Mouse (Mus musculus): ENCODE measurements around the gene Plod1. TPM values are rescaled to one million over a fixed set of nuclear protein-coding genes. Genes with fewer than 3 reads are reported as not detected.

Gene Plod1
- polyA plus RNA-seq, 1 experiment from 2014 or later: 40.9 TPM

DNA sequence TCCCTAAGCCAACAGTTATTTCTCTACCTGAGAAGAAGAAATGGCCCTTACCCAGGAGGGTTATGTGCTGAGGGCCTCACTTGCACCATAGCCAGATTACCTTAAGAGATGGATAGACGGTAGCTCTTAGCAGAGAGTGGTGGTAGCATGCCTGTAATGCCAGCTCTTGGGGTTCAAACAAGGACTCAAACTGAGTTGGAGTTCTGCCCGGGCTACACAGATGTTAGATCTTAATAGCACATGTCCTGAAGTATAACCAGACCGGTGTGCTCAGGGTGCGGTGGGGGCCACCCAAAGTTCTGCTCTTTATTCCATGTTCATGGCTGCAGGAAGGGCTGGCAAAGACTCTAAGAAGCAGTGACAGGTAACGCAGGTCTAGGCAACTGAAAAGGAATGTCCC is 27.1 kb downstream of the Plod1 start:
- Histone ChIP-seq H3K27me3 (ENCODE audit: control insufficient read depth, insufficient read depth, low read length) (no peaks in the 10 kb centered on the region), H3K36me3 (ENCODE audit: control insufficient read depth, insufficient read depth, low read length) (peaks cover 5% of the 10 kb centered on the region), H3K9ac (ENCODE audit: low read length) (no peak overlapping the region), H3K4me1 (ENCODE audit: control insufficient read depth, insufficient read depth, low read length) (peaks cover 3% of the 10 kb centered on the region; the same call in 1 of the 2 replicates), H3K4me2 (ENCODE audit: low read depth, severe bottlenecking) (no peak overlapping the region), H3K4me3 (ENCODE audit: low read depth, low read length) (no peak overlapping the region), H3K27ac (replicated peaks; ENCODE audit: low read depth, low read length) (no peak overlapping the region), H3K9me3 (ENCODE audit: control insufficient read depth, low read length) (no peaks in the 10 kb centered on the region)
- DNase-seq (ENCODE audit: low spot score) (no peak), ATAC-seq (ENCODE audit: insufficient number of reproducible peaks, low FRiP score, low TSS enrichment, low read depth) (no peak)
- 92% methylated on average over 5 of the region's 5 CpGs for WGBS

DNA sequence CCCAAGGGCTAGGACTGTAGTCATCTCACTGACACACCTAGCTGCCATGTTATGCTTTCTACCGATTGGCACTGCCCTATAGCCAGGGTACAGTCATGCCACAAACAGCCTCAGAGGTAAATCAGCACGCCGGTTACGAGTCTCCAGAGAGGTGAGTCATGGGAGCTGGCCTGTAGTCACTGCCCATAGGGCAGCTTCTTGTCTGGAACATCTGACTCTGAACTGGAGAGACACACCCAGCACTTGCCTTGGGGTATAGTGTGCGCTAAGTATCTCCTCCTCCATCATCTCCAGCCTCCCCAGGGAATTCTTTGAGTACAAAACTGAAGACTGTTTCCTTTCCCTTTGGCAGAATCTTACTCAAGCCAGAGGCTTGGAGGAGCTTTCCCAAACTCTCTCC is 30.3 kb downstream of the Plod1 start:
- H3K4me1 ChIP-seq (ENCODE audit: control insufficient read depth, insufficient read depth, low read length): peaks cover 7% of the 10 kb centered on the region; the same call in 1 of the 2 replicates
- WGBS: 78% methylated on average over 5 of the region's 5 CpGs
- H3K27me3 ChIP-seq (ENCODE audit: control insufficient read depth, insufficient read depth, low read length): no peaks in the 10 kb centered on the region
- no peak overlapping the region for H3K4me2 ChIP-seq (ENCODE audit: low read depth, severe bottlenecking)
- H3K4me3 ChIP-seq (ENCODE audit: low read depth, low read length): no peak overlapping the region
- DNase-seq (ENCODE audit: low spot score) (no peak), ATAC-seq (ENCODE audit: insufficient number of reproducible peaks, low FRiP score, low TSS enrichment, low read depth) (no peak)
- no peaks in the 10 kb centered on the region for H3K9me3 ChIP-seq (ENCODE audit: control insufficient read depth, low read length)
- no peak overlapping the region for H3K27ac ChIP-seq (replicated peaks; ENCODE audit: low read depth, low read length)
- H3K36me3 ChIP-seq (ENCODE audit: control insufficient read depth, insufficient read depth, low read length): no peaks in the 10 kb centered on the region
- no peak overlapping the region for H3K9ac ChIP-seq (ENCODE audit: low read length)

DNA sequence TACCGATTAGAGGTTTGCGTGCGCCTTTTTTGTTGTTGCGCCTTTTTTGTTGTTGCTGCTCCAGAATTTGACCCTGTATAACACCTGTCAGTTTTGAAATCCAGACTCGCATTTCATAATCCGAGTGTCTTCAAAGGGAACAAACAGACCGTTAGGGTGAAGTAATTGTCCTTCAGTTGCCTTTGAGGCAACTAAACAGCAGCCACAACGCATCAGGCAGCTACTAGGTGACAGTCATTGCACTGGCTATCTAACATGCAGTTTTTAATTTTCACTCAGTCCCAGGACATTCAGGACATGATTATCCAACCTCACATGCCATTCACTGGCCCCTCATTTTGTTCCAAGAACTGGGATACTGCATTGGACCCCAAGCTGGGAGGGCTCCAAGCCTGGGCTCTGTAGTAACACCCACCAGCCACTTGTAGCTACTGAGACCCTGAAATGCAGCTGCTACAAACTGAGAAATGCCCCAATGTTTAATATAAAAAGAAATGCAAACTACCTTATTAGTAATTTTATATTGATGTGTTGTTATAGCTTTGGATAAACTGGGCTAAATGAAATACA is 31.4 kb downstream of the Plod1 start:
- Histone ChIP-seq H3K4me1 (ENCODE audit: control insufficient read depth, insufficient read depth, low read length) (peaks cover 7% of the 10 kb centered on the region; the same call in 1 of the 2 replicates), H3K4me3 (ENCODE audit: low read depth, low read length) (peak overlapping the region; percentile 92), H3K4me2 (ENCODE audit: low read depth, severe bottlenecking) (peak overlapping the region; percentile 54), H3K27ac (replicated peaks; ENCODE audit: low read depth, low read length) (no peak overlapping the region), H3K9ac (ENCODE audit: low read length) (no peak overlapping the region; the same call in 1 of the 2 replicates), H3K27me3 (ENCODE audit: control insufficient read depth, insufficient read depth, low read length) (no peaks in the 10 kb centered on the region), H3K36me3 (ENCODE audit: control insufficient read depth, insufficient read depth, low read length) (no peaks in the 10 kb centered on the region), H3K9me3 (ENCODE audit: control insufficient read depth, low read length) (no peaks in the 10 kb centered on the region)
- no peak for ATAC-seq (ENCODE audit: insufficient number of reproducible peaks, low FRiP score, low TSS enrichment, low read depth)
- 3% methylated on average over 8 of the region's 8 CpGs for WGBS
- DNase-seq (ENCODE audit: low spot score): no peak

DNA sequence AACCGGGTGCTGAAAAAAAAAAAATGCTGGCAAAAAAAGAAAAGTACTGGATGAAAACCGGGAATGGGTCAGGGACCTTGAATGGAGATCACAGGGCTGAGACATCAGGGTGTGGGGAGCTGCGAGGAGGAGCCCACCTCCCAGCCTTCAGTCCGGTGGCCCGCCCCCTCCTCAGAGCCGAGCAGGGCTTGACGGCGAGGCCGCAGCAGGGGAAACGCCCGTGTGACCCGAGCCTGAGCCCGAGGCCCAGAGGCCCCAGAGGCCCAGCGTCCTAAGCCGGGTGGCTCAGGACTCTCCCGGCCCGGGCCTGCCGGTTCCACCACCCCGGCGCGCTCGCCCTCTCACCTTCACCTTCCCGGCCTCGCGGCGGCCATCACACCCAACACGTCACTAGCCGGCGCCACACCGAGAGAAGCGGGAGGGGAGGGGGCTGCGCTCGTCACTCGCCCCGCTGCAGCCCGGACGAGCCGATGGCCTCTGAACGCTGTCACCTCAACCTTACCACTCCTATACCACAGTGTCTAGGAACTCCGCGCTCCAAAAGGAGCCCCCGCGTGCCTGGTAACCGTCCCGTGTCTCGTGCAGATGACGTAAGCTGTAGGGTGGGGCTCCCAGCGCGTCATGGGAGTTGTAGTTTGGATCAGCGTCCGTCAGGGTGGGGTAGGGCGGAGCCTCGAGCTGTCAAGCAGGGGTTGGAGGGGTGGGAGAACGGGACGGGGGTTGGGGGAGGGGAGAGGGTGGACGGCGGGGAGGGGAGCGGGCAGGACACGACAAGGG is 32.1 kb downstream of the Plod1 start, which contains the start of gene Mfn2:
Gene Mfn2, minus strand, starts transcription at position 392 of the 777 bp plus-strand sequence.
- ATAC-seq (ENCODE audit: insufficient number of reproducible peaks, low FRiP score, low TSS enrichment, low read depth) (peak; percentile 93), DNase-seq (ENCODE audit: low spot score) (peak; percentile 91)
- WGBS: under 1% methylated on average over 56 of the region's 59 CpGs
- H3K27ac ChIP-seq (replicated peaks; ENCODE audit: low read depth, low read length): no peak within 1 kb of the TSS
- peak within 1 kb of the TSS; percentile 92 for H3K4me3 ChIP-seq (ENCODE audit: low read depth, low read length)
- H3K9me3 ChIP-seq (ENCODE audit: control insufficient read depth, low read length): no peaks in the 10 kb centered on the region
- H3K9ac ChIP-seq (ENCODE audit: low read length): peak within 1 kb of the TSS; percentile 63
- no peaks in the 10 kb centered on the region for H3K27me3 ChIP-seq (ENCODE audit: control insufficient read depth, insufficient read depth, low read length)
- peaks cover 7% of the 10 kb centered on the region; the same call in 1 of the 2 replicates for H3K4me1 ChIP-seq (ENCODE audit: control insufficient read depth, insufficient read depth, low read length)
- H3K36me3 ChIP-seq (ENCODE audit: control insufficient read depth, insufficient read depth, low read length): no peaks in the 10 kb centered on the region
- H3K4me2 ChIP-seq (ENCODE audit: low read depth, severe bottlenecking): peak within 1 kb of the TSS; percentile 54

DNA sequence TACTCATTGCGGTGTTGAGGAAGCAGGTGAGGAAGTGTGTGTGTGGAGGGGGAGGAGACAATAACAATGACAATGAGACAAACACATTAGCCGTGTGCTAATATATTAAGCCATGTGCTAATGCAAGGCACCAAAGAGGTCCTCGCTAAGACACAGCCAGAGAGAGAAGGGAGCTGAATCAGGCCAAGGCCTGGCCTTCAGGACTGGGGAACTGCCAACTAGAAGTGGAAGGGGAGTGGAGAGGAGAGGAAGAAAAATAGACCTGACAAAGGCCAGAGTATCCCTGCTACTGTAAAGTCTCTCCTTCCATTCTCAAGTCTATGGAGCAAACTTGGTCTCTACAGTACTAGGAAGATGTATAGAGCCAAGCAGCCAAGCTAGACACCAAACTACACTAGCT is 33.0 kb downstream of the Plod1 start:
- DNase-seq (ENCODE audit: low spot score) (no peak), ATAC-seq (ENCODE audit: insufficient number of reproducible peaks, low FRiP score, low TSS enrichment, low read depth) (no peak)
- 90% methylated on average over 3 of the region's 3 CpGs for WGBS
- H3K27ac ChIP-seq (replicated peaks; ENCODE audit: low read depth, low read length): no peak overlapping the region
- no peaks in the 10 kb centered on the region; the same call in 1 of the 2 replicates for H3K36me3 ChIP-seq (ENCODE audit: control insufficient read depth, insufficient read depth, low read length)
- no peak overlapping the region for H3K9ac ChIP-seq (ENCODE audit: low read length)
- peak overlapping the region; percentile 92 for H3K4me3 ChIP-seq (ENCODE audit: low read depth, low read length)
- no peaks in the 10 kb centered on the region for H3K9me3 ChIP-seq (ENCODE audit: control insufficient read depth, low read length)
- H3K4me2 ChIP-seq (ENCODE audit: low read depth, severe bottlenecking): peak overlapping the region; percentile 48
- H3K4me1 ChIP-seq (ENCODE audit: control insufficient read depth, insufficient read depth, low read length): peaks cover 7% of the 10 kb centered on the region; the same call in 1 of the 2 replicates
- H3K27me3 ChIP-seq (ENCODE audit: control insufficient read depth, insufficient read depth, low read length): no peaks in the 10 kb centered on the region

DNA sequence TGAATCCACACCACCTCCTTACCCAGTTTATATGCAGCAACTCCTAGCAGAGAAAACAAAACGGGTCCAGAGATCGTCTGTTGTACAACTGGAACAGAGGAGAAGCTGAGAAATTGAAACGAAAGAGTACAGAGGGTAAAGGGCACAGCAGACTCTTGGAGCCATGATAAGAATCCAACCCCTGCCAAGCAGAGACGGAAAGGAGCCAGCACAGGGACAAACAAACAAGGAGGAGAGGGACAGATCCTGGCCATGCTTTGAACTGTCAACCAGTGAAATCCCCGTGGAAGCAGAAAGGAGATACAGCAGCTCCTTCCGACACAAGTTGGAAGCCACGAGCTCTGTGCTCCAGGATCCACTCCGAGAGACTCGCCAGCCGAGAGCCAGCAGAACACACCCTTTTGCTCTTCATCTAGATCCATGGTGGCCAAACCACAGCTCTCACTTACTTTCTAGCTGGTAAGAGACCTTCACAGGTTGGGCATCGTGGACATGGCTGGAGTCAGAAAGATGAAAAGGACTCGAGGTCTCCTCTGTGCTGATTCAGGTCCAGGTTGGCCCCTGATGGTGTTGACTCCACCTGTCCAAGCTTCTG is 33.6 kb downstream of the Plod1 start:
- H3K36me3 ChIP-seq (ENCODE audit: control insufficient read depth, insufficient read depth, low read length): no peaks in the 10 kb centered on the region; the same call in 1 of the 2 replicates
- H3K9me3 ChIP-seq (ENCODE audit: control insufficient read depth, low read length): no peaks in the 10 kb centered on the region
- no peak overlapping the region for H3K4me3 ChIP-seq (ENCODE audit: low read depth, low read length)
- peaks cover 7% of the 10 kb centered on the region; the same call in 1 of the 2 replicates for H3K4me1 ChIP-seq (ENCODE audit: control insufficient read depth, insufficient read depth, low read length)
- no peak for ATAC-seq (ENCODE audit: insufficient number of reproducible peaks, low FRiP score, low TSS enrichment, low read depth)
- H3K4me2 ChIP-seq (ENCODE audit: low read depth, severe bottlenecking): no peak overlapping the region
- H3K9ac ChIP-seq (ENCODE audit: low read length): no peak overlapping the region
- no peaks in the 10 kb centered on the region for H3K27me3 ChIP-seq (ENCODE audit: control insufficient read depth, insufficient read depth, low read length)
- H3K27ac ChIP-seq (replicated peaks; ENCODE audit: low read depth, low read length): no peak overlapping the region
- DNase-seq (ENCODE audit: low spot score): no peak
- WGBS: 96% methylated on average over 12 of the region's 12 CpGs

DNA sequence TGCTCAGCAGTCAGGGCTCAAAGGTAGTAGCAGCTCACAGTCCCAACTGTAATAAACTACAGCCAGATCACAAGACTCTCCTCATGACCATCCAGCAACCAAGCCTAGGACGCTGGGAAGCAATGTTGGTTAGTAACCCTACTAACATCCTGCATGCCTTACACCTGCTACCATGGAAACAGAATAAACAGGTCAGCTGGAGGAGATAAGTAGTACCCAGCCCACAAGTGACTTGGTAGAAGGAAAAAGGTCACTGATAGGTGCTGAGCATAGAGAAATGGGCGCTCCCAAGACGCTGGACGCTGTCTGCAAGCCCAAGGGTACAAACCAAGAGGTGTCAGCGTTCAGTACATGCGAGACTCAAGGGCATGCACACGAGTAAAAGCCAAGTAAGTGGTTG is 36.1 kb downstream of the Plod1 start:
- H3K27ac ChIP-seq (replicated peaks; ENCODE audit: low read depth, low read length): no peak overlapping the region
- 92% methylated on average over 7 of the region's 7 CpGs for WGBS
- ATAC-seq (ENCODE audit: insufficient number of reproducible peaks, low FRiP score, low TSS enrichment, low read depth) (no peak), DNase-seq (ENCODE audit: low spot score) (no peak)
- H3K27me3 ChIP-seq (ENCODE audit: control insufficient read depth, insufficient read depth, low read length): no peaks in the 10 kb centered on the region
- H3K4me2 ChIP-seq (ENCODE audit: low read depth, severe bottlenecking): no peak overlapping the region
- H3K4me3 ChIP-seq (ENCODE audit: low read depth, low read length): no peak overlapping the region
- peaks cover 7% of the 10 kb centered on the region; the same call in 1 of the 2 replicates for H3K4me1 ChIP-seq (ENCODE audit: control insufficient read depth, insufficient read depth, low read length)
- H3K36me3 ChIP-seq (ENCODE audit: control insufficient read depth, insufficient read depth, low read length): peaks cover 2% of the 10 kb centered on the region; the same call in 1 of the 2 replicates
- H3K9me3 ChIP-seq (ENCODE audit: control insufficient read depth, low read length): no peaks in the 10 kb centered on the region
- H3K9ac ChIP-seq (ENCODE audit: low read length): no peak overlapping the region

DNA sequence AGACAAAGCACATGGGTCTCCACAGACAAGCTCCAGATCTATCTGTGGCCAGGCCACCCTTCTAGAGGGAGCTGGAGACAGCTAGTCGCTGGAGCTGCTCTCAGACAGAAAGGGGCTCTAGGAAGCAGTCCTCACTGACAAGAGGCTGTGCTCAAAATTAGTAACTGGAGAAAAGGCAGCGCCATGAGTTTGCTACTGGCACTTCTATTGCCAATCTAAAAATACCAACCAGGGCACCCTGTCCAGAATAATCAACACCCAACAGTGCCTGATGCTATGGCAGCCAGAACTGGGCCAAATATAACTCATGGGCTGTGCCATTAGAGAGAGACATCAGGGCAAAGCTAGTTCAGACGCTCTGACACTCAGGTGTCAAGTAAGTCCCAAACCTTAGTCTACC is 39.2 kb downstream of the Plod1 start:
- Histone ChIP-seq H3K9me3 (ENCODE audit: control insufficient read depth, low read length) (no peaks in the 10 kb centered on the region), H3K4me1 (ENCODE audit: control insufficient read depth, insufficient read depth, low read length) (no peaks in the 10 kb centered on the region), H3K27ac (replicated peaks; ENCODE audit: low read depth, low read length) (no peak overlapping the region), H3K9ac (ENCODE audit: low read length) (no peak overlapping the region), H3K4me3 (ENCODE audit: low read depth, low read length) (no peak overlapping the region), H3K4me2 (ENCODE audit: low read depth, severe bottlenecking) (no peak overlapping the region), H3K36me3 (ENCODE audit: control insufficient read depth, insufficient read depth, low read length) (peaks cover 6% of the 10 kb centered on the region; the same call in 1 of the 2 replicates), H3K27me3 (ENCODE audit: control insufficient read depth, insufficient read depth, low read length) (no peaks in the 10 kb centered on the region)
- ATAC-seq (ENCODE audit: insufficient number of reproducible peaks, low FRiP score, low TSS enrichment, low read depth) (no peak), DNase-seq (ENCODE audit: low spot score) (no peak)
- 90% methylated on average over 3 of the region's 3 CpGs for WGBS

Data from limb, embryonic 11.5 days (tissue).